ENCODE assay signal across 8 mouse cellular contexts in genomic region chr5:143470421-143471164, GRCm38 (mm10). TPM values are rescaled to one million over a fixed set of nuclear protein-coding genes. Genes with fewer than 3 reads are reported as not detected.
DNase-seq lines count a peak whose midpoint lies in the region; ATAC-seq and TF ChIP-seq lines count a peak whose summit lies in the region.

No protein-coding gene starts in this region.

- no peak for DNase-seq in layer of hippocampus, adult 2 months (ENCODE audit: low spot score in 2 of 2)
- DNase-seq in layer of hippocampus, postnatal 25 days (ENCODE audit: extremely low spot score in 1 of 2, low spot score in 1 of 2), result no peak
- peak; percentile 98 for DNase-seq in MN1 (ENCODE audit: low spot score)
- peak; percentile 89 for DNase-seq in cerebellum, adult 9-10 months
- peak; percentile 36 for DNase-seq in liver, adult 2 months (ENCODE audit: extremely low read depth, low read depth, low spot score)
- peak; percentile 16 to 64 for DNase-seq in spleen, postnatal 10 days (ENCODE audit: low spot score in 2 of 2)
- DNase-seq in ovary, postnatal 10 days (ENCODE audit: low spot score), result no peak

- peaks cover 54% of the 10 kb centered on the region for H3K36me3 ChIP-seq in heart, embryonic 14.5 days (ENCODE audit: control insufficient read depth, insufficient read depth, low read length)
- H3K36me3 ChIP-seq in liver, adult 2 months (ENCODE audit: control insufficient read depth, insufficient read depth, low read length), result peaks cover 2% of the 10 kb centered on the region; the same call in 1 of the 2 replicates

- no peaks in the 10 kb centered on the region for H3K27me3 ChIP-seq in heart, embryonic 14.5 days (ENCODE audit: control insufficient read depth, insufficient read depth, low read length)
- no peaks in the 10 kb centered on the region for H3K27me3 ChIP-seq in liver, adult 2 months (ENCODE audit: control insufficient read depth, insufficient read depth, low read length)

- no peak for TF ChIP-seq CTCF in layer of hippocampus, adult 2 months (conservative IDR thresholded peaks at IDR 0.05)
- no peak for TF ChIP-seq CTCF in liver, adult 2 months (IDR thresholded peaks at IDR 0.05; ENCODE audit: low read depth, low read length)

- no peak overlapping the region for H3K4me3 ChIP-seq in layer of hippocampus, adult 2 months
- H3K4me3 ChIP-seq in heart, embryonic 14.5 days (ENCODE audit: control insufficient read depth in 1 of 2, insufficient read depth in 1 of 2, low read depth in 1 of 2, low read length in 2 of 2), result no peak overlapping the region
- no peak overlapping the region for H3K4me3 ChIP-seq in liver, adult 2 months (ENCODE audit: insufficient read depth, low read depth, low read length)

- no peak overlapping the region for H3K4me2 ChIP-seq in heart, embryonic 14.5 days (ENCODE audit: low read length)

- H3K9me3 ChIP-seq in heart, embryonic 14.5 days (ENCODE audit: control insufficient read depth, low read length), result no peaks in the 10 kb centered on the region

- no peaks in the 10 kb centered on the region for H3K79me2 ChIP-seq in liver, adult 2 months (ENCODE audit: control insufficient read depth, insufficient read depth, low read length)

- peaks cover 10 to 16% of the 10 kb centered on the region in 2 experiments for H3K4me1 ChIP-seq in heart, embryonic 14.5 days (ENCODE audit: control insufficient read depth in 2 of 2, insufficient read depth in 2 of 2, low read length in 2 of 2)
- H3K4me1 ChIP-seq in liver, adult 2 months (ENCODE audit: control insufficient read depth, insufficient read depth, low read length), result peaks cover 3% of the 10 kb centered on the region; the same call in 1 of the 2 replicates

- WGBS in heart, embryonic 14.5 days, result 36% methylated on average over 15 of the region's 15 CpGs
- WGBS in liver, adult 2 months, result 60% methylated on average over 15 of the region's 15 CpGs

- H3K9ac ChIP-seq in heart, embryonic 14.5 days (ENCODE audit: low read length), result 0 out of 2 replicates have a peak overlapping the region, but pooled peaks have one; percentile 7
- no peak overlapping the region for H3K9ac ChIP-seq in liver, adult 2 months (ENCODE audit: low read depth, low read length)

- no peak for TF ChIP-seq POLR2A in liver, adult 2 months (IDR thresholded peaks at IDR 0.05; ENCODE audit: extremely low read depth, insufficient read depth, low read length)

- peak; percentile 71 for ATAC-seq in heart, embryonic 14.5 days (ENCODE audit: insufficient number of reproducible peaks, insufficient read depth, low FRiP score, low read depth)

- peak overlapping the region; percentile 65 for H3K27ac ChIP-seq in layer of hippocampus, adult 2 months
- peak overlapping the region; percentile 75 to 89 for H3K27ac ChIP-seq in heart, embryonic 14.5 days (replicated peaks in 1 of 2; ENCODE audit: control insufficient read depth in 1 of 2, insufficient read depth in 1 of 2, low read depth in 2 of 2, low read length in 2 of 2)
- 0 out of 2 replicates have a peak overlapping the region, but pooled peaks have one; percentile 8 for H3K27ac ChIP-seq in liver, adult 2 months (replicated peaks; ENCODE audit: insufficient read depth, low read depth, low read length)

RNA-seq across cellular contexts. Expression of gene Daglb, which starts 6.2 kb away (rescaled TPM):
- 10 to 100 TPM; 27.7 to 32.1 TPM for total RNA-seq in layer of hippocampus, adult 2 months (2021)
- 10 to 100 TPM; 25.0 to 26.7 TPM for total RNA-seq in layer of hippocampus, postnatal 25 days (2021)
- polyA plus RNA-seq in heart, embryonic 14.5 days (2014; fragmentation: Nextera tagmentation; extraction: Ambion mirVana), result 10.8 TPM in 2 replicates
- total RNA-seq in liver, adult 2 months (2014; rRNA removed), result 12.4 TPM in 2 replicates
- 14.9 and 17.4 TPM in 2 replicates for polyA plus RNA-seq in liver, adult 2 months (2012; rRNA removed)

RNA-seq across cellular contexts. Expression of gene Rac1, which starts 57.2 kb away (rescaled TPM):
- total RNA-seq in layer of hippocampus, adult 2 months (2021), result 100 to 1,000 TPM; 393 to 396 TPM
- 100 to 1,000 TPM; 409 to 455 TPM for total RNA-seq in layer of hippocampus, postnatal 25 days (2021)
- 407 and 410 TPM in 2 replicates for polyA plus RNA-seq in heart, embryonic 14.5 days (2014; fragmentation: Nextera tagmentation; extraction: Ambion mirVana)
- 38.6 and 69.0 TPM in 2 replicates for total RNA-seq in liver, adult 2 months (2014; rRNA removed)
- 99.8 and 114 TPM in 2 replicates for polyA plus RNA-seq in liver, adult 2 months (2012; rRNA removed)

Comparison
In these comparisons a context has a peak if more than half of its experiments do, and no peak if none do; other contexts are left out.
1. DNase-seq: peak in MN1 (single experiment), cerebellum, adult 9-10 months (single experiment), liver, adult 2 months (single experiment) and spleen, postnatal 10 days (2 of 2); none in layer of hippocampus, adult 2 months (0 of 2), layer of hippocampus, postnatal 25 days (0 of 2) and ovary, postnatal 10 days (single experiment).
2. H3K27ac ChIP-seq: peak in every context shown above with its lines; median percentile 82 in heart, embryonic 14.5 days; 65 in layer of hippocampus, adult 2 months; 8 in liver, adult 2 months.